Mouse (Mus musculus): ENCODE results near the gene Rbp2.

The Rbp2 gene

GRCm38 (mm10) chr9:98485815-98486214, at the start of gene Rbp2:
Gene Rbp2 (plus strand): TSS chr9:98486115.
- DNase-seq (ENCODE audit: low spot score in 2 of 2), result no peak

- DNase-seq (ENCODE audit: low spot score in 2 of 2), result no peak
These were observed 48.1 kb upstream of the Rbp2 start for GRCm38 (mm10) chr9:98437819-98438218.

DNA sequence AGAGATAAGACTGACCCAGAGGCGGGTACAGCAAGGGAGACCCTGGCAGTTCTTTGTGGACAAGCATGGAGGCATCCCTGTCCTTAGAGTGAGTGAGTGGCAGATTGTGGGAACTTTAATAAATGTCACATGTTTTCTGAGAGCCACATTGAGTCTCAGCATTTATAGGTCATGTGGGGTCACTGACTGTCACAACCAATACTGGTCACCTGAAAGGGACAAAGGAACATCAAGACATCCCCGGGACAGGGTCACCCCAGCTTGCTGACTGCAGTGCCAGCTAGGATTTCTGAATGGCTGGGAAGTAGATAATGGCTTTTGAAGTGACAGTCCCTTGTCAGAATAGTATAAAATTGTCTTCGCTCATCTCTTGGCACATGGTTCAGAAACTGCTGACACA, 46.8 kb upstream of the Rbp2 start:
- DNase-seq (ENCODE audit: low spot score in 2 of 2), result no peak

- DNase-seq (ENCODE audit: low spot score in 2 of 2), result peak in 1 of 2 experiments; percentile 51
These were observed 43.3 kb upstream of the Rbp2 start for GRCm38 (mm10) chr9:98442638-98443037.

DNA sequence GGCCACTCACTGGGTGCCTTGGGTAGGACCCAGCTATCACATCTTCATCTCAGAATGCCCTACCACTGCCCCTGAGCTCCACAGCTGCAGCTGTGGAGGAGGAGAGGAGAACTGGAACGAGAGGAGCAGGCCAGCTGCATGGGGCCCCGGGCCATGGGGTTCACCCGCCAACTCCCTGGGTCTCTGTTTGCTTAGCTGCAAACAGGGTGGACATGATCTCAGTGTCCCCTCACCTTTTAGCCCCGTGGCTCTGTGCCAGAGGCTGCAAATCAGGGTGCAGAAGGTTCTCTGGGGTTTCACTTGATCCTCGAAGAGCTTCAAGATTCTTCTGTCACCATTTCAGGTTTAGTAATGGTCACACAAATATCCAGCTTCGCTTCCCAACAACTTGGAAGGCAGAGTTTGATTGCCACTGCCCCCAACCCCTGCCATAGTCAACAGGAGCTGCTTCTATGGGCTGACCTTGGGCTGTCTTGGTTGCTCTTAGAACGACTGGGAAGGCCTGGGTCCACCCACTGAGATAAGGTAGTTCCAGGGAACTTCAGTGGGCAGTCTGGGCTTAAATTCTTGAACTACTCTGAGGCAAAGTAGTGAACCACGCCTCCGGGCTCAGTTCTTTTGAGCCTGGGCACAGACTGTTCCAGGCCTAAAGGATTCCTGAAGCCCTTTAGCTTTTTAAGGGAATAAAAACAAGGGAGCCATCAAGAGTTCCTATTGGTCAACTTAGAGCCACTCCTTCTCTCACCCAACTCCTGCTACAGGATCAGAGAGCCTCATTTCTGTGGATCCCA, 40.4 kb upstream of the Rbp2 start:
- no peak for DNase-seq (ENCODE audit: low spot score in 2 of 2)

DNA sequence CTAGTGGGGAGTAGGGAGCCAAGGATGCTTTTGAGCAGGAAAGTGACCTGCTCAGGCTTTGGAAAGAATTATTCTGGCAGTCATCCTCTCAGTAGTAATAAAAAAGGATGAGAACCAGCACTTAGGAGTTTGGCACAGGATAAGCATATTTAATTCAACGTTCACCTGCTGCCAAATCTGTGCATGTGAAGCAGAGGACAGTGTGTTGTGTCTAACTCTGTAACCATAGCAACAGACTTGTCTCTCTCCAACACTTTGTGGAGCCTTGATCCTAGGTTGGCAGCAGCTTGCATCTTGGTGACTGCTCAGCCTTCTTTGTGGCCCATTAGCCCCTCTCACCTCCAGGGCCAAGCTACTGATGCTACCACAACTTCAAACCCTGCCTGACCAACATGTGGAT, 34.9 kb upstream of the Rbp2 start:
- peak in 1 of 2 experiments; percentile 35 for DNase-seq (ENCODE audit: low spot score in 2 of 2)

DNA sequence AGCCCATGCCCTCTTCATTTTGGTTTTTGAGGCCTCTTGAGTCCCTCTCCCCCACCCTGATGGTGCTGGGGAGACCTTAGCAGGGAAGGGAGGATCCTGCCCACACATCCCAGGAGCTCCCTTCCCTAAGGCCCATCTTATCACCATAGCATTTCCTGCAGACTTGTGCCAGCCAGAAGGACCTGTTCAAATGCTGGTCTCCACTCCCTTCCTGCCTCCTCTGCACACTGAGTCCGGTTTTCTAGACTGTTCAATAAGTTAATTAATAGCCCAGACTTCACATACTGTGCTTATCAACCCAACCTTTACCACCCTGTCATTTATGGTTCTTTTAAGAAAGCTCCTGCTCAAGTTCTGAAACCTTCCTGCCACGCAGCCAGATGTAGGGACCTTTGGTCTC, 19.2 kb upstream of the Rbp2 start:
- no peak for DNase-seq (ENCODE audit: low spot score in 2 of 2)

DNA sequence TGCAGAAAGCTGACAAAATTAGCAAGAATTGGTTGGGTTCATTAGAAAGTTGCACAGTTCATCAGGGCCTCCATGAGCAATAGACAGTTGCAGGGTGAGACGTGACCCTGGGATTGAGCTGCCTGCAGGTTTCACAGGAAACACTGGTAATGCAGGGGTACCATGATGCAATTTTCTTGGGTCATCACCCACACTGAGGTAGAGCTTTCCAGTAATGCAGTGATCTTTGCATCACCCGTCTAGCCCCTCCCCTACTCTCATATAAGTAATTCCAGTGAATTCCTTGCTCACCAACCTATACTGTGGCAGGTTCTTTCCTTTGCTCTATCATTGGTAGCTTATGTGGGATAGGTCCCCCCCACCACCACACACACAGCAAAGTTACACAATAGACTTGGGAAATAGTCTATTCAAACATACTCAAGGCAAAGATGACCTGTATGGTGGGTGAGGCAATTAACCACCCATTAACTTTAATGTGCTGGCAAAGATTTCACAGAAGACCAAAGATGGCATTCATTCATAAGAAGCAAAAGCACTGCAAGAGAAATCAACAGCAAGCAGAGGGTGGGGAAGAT, 5.7 kb upstream of the Rbp2 start:
- no peak for DNase-seq (ENCODE audit: low spot score in 2 of 2)

GRCm38 (mm10) chr9:98482256-98482655, 3.7 kb upstream of the Rbp2 start:
- DNase-seq (ENCODE audit: low spot score in 2 of 2), result no peak

- DNase-seq (ENCODE audit: low spot score in 2 of 2), result no peak
These were observed 895 bp upstream of the Rbp2 start for GRCm38 (mm10) chr9:98485020-98485419.

DNA sequence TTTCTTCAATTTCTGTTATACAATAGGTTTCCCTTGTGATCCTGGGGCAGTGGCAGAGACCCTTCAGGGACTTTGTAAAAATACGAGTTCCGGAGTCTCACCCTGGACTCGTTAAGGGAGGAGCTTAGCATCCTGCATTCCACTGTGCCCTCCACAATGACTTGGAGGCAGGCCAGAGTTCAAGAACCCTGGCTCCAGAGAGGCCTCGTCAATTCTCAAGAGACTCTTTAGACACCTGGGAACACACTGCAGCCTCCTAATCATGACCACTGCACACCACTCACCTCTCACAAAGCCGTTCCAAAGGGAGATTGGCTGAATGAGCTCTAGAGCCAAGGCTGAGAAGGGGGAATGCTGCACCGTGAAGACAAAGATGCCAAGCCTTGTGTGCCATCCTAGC, 1.4 kb downstream of the Rbp2 start:
- no peak for DNase-seq (ENCODE audit: low spot score in 2 of 2)

DNA sequence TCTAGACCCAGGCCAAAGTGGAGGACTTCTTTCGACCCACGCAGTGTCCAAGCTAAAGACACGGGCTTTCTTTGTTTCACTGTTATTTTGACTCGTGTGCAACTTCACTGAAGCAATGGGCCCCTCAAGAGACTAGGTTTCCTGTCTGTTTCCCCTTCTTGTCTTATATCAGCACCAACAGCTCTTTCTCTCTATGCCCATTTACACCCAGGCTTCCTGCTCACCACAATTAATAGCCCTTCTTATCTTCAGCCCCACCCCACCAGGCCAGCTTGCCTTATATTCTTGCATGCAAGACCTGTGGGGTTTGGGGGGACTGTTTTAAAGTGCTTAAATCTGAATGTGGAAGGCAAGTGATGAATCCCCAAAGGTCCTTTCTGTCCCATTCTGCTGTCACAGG, 3.6 kb downstream of the Rbp2 start:
- DNase-seq (ENCODE audit: low spot score in 2 of 2), result no peak

- DNase-seq (ENCODE audit: low spot score in 2 of 2), result no peak
These were observed 4.2 kb downstream of the Rbp2 start for GRCm38 (mm10) chr9:98490128-98490527.

- DNase-seq (ENCODE audit: low spot score in 2 of 2), result no peak
These were observed 5.2 kb downstream of the Rbp2 start for GRCm38 (mm10) chr9:98491071-98491470.

GRCm38 (mm10) chr9:98492212-98492611, 6.3 kb downstream of the Rbp2 start:
- DNase-seq (ENCODE audit: low spot score in 2 of 2), result no peak

DNA sequence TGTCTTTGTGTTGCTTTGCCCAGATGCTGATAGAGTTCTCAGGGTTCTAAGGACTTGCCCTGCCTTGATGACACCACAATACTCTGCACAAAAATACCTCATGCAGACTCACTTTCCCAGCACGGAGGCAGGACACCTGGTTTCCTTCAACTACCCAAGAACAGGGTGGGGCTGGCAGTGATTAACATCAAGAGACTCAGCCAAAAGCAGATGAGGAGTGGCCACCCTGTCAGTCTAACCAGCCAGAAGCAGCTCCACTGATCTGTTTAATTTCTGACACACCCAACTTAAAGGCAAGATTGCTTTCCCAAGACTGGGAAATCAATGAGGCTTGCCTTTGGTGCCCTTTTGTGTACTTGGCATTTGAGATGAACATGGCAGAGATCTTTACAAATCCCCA, 6.9 kb downstream of the Rbp2 start:
- DNase-seq (ENCODE audit: low spot score in 2 of 2), result no peak

DNA sequence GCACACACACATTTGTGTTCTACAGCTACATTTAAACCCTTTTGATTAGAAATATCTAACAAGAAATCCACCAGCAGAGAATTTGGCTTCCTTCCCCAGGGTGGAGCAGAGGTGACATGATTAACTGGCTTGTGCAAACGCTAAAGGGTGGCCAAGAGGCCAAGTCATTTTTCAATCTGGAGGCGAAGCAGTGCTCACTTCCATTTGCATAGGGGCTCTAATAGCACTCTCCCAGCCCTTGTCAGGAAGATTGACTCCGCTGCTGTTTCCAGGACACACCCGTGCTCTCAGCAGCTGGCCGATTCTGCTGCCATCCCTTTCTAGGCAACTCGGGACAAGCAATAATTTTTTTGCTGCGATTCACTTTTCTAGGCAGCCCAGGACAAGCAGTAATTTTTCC, 11.2 kb downstream of the Rbp2 start:
- no peak for DNase-seq (ENCODE audit: low spot score in 2 of 2)

DNA sequence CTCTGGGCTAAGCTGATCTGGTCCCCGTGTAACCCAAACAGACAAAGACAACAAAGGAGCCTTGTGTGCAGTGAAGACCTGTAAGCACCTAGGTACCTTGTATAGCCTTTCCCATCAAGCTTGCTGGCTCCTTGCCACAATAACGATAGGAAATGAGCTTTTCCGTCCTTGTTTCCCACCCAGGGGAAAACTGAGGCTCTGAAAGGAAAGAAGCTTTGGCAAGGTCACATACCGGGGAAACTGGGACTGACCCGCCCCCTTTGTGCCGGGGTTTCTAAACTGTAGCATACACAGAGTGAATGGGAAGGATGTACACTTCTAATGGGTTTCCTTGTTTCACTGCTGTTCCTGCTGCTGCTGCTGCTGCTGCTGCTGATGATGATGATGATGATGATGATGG, 12.1 kb downstream of the Rbp2 start:
- no peak for DNase-seq (ENCODE audit: low spot score in 2 of 2)

DNA sequence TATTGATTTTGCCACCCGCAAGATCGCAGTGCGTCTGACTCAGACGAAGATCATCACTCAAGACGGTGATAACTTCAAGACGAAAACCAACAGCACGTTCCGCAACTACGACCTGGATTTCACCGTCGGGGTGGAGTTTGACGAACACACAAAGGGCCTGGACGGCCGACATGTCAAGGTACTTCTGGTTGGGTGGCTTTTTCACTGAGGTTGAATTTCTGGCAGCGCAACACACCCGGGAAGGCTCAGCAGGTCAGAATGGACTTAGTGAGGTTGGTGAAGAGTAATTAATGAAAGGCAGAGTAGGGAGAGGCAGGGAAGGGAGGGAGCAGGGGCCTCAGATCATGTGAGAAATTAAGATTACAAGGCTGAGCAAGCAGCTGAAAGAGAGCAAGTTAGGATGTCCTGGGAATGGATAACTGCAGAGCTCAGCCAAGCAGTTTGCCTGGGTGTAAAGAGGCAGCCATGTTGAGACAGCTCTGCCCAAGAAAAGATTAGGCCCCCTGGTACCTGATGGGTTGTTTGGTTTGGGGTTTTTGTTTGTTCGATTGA, 12.9 kb downstream of the Rbp2 start:
- no peak for DNase-seq (ENCODE audit: low spot score in 2 of 2)

DNA sequence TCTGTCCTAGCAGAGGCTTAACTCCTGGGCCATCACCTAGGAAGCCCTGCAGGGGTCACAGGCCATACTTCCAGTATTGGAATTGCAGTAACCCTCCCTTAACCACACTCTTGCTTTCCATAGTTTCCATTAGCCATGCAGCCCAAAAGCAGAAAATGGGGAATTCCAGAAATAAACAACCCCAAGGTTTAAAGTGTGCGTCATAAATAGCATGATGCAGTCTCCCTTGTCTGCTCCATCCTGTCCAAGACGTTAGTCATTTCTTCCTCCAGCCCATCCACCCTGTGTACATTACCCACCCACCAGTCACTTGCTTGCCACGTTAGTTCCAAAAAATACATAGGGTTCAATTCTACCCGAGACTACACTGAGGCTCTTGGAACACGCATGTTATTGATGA, 13.7 kb downstream of the Rbp2 start:
- no peak for DNase-seq (ENCODE audit: low spot score in 2 of 2)

GRCm38 (mm10) chr9:98507480-98507879, 21.6 kb downstream of the Rbp2 start:
- no peak for DNase-seq (ENCODE audit: low spot score in 2 of 2)

DNA sequence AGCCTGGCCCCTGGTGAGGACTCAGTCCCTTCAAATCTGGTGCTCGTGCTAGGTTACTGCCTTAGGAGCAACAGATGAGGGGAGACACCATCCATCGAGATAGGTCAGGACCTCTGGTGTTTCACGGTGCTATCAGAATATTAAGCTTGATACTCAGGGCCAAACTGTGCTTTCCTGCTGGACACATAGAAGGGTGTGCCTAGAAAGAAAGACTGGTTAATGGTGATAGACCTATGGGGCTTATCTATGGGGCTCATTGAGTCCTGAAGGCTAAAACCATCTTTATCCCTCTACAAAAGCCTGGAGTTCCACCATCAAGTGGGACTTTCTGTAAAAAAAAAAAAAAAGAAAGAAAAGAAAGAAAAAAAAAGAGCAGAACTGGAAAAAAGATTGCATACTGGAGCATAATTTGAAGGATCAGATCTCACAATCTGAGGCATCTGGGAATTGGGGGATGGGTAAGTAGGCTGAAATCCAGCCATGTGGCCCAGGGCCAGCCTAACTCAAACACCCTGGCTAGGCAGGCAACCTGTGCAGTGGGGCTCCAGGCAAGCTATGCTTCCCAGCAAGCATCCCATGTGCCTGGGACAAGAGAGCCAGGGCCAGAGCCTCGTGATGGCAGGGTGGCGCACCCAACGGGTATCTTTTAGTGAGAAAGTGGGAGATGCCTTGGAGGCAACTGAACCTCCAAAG, 24.6 kb downstream of the Rbp2 start:
- no peak for DNase-seq (ENCODE audit: low spot score in 2 of 2)

DNA sequence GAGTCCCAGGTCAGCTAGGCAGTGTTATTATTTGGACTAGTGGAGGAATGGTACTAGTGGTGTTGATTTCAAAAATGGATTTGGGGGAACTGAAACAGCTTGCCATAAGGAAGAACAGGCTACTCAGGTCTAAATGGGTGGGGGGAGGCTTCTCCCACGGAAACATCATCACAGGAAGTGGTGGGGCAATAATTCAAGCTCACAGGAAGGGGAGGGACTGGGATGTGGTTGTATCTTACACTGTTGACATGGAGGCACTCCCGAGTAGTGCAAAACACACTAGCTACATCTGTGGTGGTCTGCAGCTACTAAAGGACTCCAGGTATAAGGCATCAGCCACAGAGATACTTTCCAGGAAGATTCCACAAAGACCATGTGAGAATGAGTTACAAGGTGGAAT, 38.0 kb downstream of the Rbp2 start:
- no peak for DNase-seq (ENCODE audit: low spot score in 2 of 2)
